Mouse (Mus musculus) thymus, adult 2 months (tissue): ENCODE measurements around the gene Ilkap. TPM values are rescaled to one million over a fixed set of nuclear protein-coding genes. Genes with fewer than 3 reads are reported as not detected.

Source experiments
- DNase-seq: peaks from one replicate; pipeline ENCODE4 v3.0.0; 2021
- H3K27ac ChIP-seq: fragments of 200-500 bp; 2 replicates; pipeline ENCODE4 v1.5.1; 2012; ENCODE audit warnings: low read length, control low read depth; ENCODE audit not compliant: control insufficient read depth, insufficient read depth
- H3K27me3 ChIP-seq: fragments of 200-500 bp; 2 replicates; pipeline ENCODE4 v1.6.1; 2012; ENCODE audit warnings: mild to moderate bottlenecking, low read length, moderate library complexity, mixed read lengths; ENCODE audit not compliant: control insufficient read depth, insufficient read depth
- H3K36me3 ChIP-seq: fragments of 200-500 bp; 2 replicates; pipeline ENCODE4 v1.6.1; 2012; ENCODE audit warnings: mild to moderate bottlenecking, low read length, moderate library complexity; ENCODE audit not compliant: control insufficient read depth, insufficient read depth
- H3K4me1 ChIP-seq: fragments of 200-500 bp; replicated peaks from 2 replicates; pipeline ENCODE4 v1.6.1; 2012; ENCODE audit warnings: low read length; ENCODE audit not compliant: control insufficient read depth, insufficient read depth
- H3K4me3 ChIP-seq: fragments of 200-500 bp; 2 replicates; pipeline ENCODE4 v1.5.1; 2012; ENCODE audit warnings: mild to moderate bottlenecking, low read length, control low read depth, moderate library complexity; ENCODE audit not compliant: control insufficient read depth, insufficient read depth
- CTCF ChIP-seq: fragments of 200-500 bp; IDR thresholded peaks from 2 replicates; pipeline ENCODE4 v1.5.1; 2012; ENCODE audit warnings: mild to moderate bottlenecking, control low read depth, low read length, moderate library complexity, borderline replicate concordance; ENCODE audit not compliant: control insufficient read depth, poor library complexity, insufficient read depth; ENCODE audit errors: extremely low read depth
- POLR2A ChIP-seq: fragments of 200-500 bp; IDR thresholded peaks from 2 replicates; pipeline ENCODE4 v1.6.1; 2012; ENCODE audit warnings: mild to moderate bottlenecking, low read length, control low read depth, moderate library complexity; ENCODE audit not compliant: control insufficient read depth, poor library complexity, insufficient read depth; ENCODE audit errors: extremely low read depth
- WGBS: fragments of 180-500 bp; shearing (Covaris S2); methylation state at CpG from one replicate; pipeline ENCODE4 v1.1.7; 2018; 5-methylcytosine and 5-hydroxymethylcytosine counted together
- polyA plus RNA-seq: library from polyadenylated mRNA; depleted of rRNA; stranded (reverse); fragments of >200 nt; gene quantifications from 2 replicates; pipeline ENCODE4 v1.2.3, GENCODE M21; 2012

The Ilkap gene
- polyA plus RNA-seq, 1 experiment, result 104 TPM

DNA sequence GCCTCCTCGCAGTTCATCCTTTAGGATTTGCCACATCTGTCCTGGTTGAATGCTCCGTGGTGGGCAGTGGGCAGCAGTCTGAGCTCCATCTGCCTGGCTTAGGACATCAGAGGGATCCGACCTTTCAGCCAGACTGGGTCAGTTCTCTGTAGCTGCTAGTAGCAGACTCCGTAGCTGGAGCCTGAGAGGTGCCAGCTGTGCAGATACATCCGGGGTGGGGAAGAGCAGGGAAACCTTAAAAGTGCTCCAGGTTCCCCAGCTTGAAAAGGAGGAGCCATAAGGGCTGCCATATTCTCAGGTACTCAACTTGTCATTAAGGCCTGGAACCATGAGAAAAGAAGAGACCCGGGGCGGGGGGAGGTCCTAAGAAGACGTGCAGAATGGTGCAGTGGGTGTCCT lies 32.8 kb downstream of the Ilkap start:
- Histone ChIP-seq H3K4me1 (peaks cover 10% of the 10 kb centered on the region), H3K27me3 (no peaks in the 10 kb centered on the region), H3K36me3 (no peaks in the 10 kb centered on the region; the same call in 1 of the 2 replicates), H3K27ac (no peak overlapping the region), H3K4me3 (no peak overlapping the region)
- DNase-seq, result no peak
- TF ChIP-seq CTCF, result no peak
- TF ChIP-seq POLR2A, result no peak
- WGBS, result 51% methylated on average over 8 of the region's 8 CpGs

DNA sequence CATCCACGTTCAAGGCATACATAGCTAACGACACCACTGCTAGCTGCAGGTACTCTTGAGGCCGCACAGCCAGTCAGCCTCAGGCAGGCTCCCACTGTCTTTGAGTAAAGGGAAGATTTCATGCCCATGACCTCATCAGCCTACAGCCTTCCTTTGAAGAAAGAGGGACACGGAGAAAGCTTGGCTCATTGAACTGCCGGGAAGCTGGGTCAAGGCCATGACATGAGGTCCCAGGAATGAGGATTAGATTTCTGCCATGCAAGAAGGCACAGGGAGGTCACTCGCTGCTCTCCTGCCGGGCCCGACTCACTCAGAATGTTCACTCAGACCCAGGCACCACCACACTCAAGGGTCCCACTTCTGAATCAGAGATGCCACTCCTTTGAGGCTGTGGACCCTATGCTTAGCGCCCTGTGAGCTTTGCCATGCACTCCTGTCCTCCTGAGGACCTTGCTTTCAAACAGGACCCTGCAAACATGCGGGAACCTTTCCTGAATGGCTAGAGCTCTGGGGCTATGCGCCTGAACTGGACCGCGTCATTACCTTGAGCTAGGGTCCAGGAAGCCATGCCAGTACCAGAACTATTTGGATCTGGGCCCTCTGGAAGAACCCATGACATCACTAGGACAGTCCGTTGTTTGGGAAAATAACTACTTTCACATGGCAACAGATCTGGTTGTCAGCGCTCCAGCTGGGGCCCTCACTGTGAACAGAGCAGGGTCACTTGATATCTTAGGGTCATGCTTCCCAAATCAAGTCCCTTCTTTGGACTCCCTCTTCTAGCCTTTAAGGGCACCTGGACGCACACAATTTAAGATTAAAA lies 33.6 kb downstream of the Ilkap start:
- WGBS, result 97% methylated on average over 16 of the region's 16 CpGs
- Histone ChIP-seq H3K36me3 (no peaks in the 10 kb centered on the region), H3K4me1 (peaks cover 10% of the 10 kb centered on the region), H3K27me3 (no peaks in the 10 kb centered on the region), H3K27ac (no peak overlapping the region), H3K4me3 (no peak overlapping the region)
- DNase-seq, result no peak
- no peak for TF ChIP-seq POLR2A

DNA sequence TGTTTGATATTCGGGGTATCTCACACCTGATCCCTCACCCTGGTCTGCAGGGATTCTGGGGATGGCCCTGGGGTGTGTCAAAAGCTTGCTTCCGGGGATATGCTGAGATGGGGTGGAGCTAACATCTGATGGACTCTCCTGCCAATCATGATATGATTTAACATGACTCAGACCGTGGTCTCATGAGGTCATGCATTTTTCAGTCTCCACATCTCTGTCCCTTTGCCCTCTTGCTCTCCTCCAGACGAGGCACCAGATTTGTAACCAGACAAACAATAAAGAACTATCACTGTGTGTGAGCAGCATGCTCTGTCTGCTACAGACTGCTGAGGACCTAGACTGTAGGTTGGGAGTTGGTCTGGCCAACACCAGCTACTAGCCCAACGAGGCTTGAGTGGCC lies 36.5 kb downstream of the Ilkap start:
- H3K27me3 ChIP-seq, result no peaks in the 10 kb centered on the region
- TF ChIP-seq CTCF, result no peak
- no peak for TF ChIP-seq POLR2A
- no peak for DNase-seq
- no peak overlapping the region for H3K4me3 ChIP-seq
- no peak overlapping the region for H3K27ac ChIP-seq
- H3K4me1 ChIP-seq, result peaks cover 10% of the 10 kb centered on the region
- WGBS, result 90% methylated on average over 5 of the region's 5 CpGs
- H3K36me3 ChIP-seq, result no peaks in the 10 kb centered on the region

DNA sequence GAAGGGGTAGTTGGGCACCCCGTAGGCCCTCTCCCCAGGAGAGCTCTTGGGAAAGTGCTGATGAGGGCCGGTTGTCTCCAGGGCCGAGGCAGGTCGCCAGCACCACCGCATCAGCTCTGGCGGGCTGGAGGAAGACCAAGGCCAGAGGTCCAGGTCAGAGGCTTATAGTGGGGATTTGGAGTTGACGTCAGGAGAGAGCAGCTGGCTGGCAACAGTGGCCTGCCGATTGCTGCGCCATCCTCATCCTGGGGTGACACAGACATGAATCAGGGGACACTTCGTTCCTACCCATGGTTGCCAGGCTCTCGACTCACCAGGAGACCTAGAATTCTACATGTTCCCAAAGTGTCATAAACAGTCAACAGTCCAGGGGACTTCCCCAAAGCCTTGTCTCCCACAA lies 42.5 kb downstream of the Ilkap start:
- Histone ChIP-seq H3K27ac (no peak overlapping the region), H3K4me1 (peaks cover 8% of the 10 kb centered on the region), H3K4me3 (no peak overlapping the region), H3K27me3 (no peaks in the 10 kb centered on the region), H3K36me3 (no peaks in the 10 kb centered on the region)
- TF ChIP-seq CTCF (no peak), POLR2A (no peak)
- 90% methylated on average over 11 of the region's 11 CpGs for WGBS
- DNase-seq, result no peak

DNA sequence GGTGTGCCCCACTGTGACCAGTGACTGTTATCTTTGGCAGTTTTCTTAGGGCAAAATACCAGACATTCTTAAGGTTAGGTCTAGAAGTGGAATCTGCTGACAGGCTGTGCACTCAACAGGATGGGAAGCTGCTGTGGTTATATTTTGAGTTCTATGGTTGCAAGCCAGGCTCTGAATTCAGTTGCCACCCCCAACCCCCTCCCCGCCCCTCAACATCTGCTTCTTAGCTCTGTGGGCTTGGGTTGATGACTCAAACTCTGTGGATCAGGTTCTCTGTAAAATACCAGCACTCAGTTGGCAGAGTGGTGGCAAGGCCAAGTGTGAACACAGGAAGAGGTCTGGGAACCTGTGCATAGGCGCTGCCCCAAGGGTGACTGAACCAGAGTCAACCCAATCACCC lies 46.3 kb downstream of the Ilkap start:
- H3K4me1 ChIP-seq, result peaks cover 17% of the 10 kb centered on the region
- TF ChIP-seq CTCF (no peak), POLR2A (no peak)
- H3K4me3 ChIP-seq, result no peak overlapping the region
- no peaks in the 10 kb centered on the region for H3K36me3 ChIP-seq
- DNase-seq, result no peak
- no peaks in the 10 kb centered on the region for H3K27me3 ChIP-seq
- H3K27ac ChIP-seq, result no peak overlapping the region
- 15% methylated on average over 2 of the region's 2 CpGs for WGBS

DNA sequence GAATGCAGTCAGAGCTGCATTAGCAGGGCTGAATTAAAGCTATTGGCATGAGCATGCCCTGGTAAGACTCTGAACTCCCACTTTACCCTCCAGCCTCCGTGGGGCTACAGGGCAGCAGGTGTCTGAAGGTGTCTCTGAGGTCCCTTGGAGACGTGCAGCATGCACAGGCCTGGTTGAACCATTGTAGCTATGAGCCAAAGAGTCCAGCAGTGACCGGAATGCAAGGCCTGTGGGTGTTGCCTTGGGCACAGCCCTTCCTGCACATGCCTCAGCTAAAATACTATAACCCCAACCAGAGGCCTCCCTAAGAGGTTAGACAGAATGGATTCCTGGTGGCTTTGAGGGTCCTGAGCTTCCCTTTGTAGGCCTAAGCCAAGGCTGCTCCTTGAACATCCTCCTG lies 47.4 kb downstream of the Ilkap start:
- no peak for DNase-seq
- no peak for TF ChIP-seq POLR2A
- TF ChIP-seq CTCF, result no peak
- Histone ChIP-seq H3K4me3 (no peak overlapping the region), H3K36me3 (no peaks in the 10 kb centered on the region), H3K27ac (no peak overlapping the region), H3K27me3 (no peaks in the 10 kb centered on the region; the same call in 1 of the 2 replicates), H3K4me1 (peaks cover 17% of the 10 kb centered on the region)
- 69% methylated on average over 3 of the region's 3 CpGs for WGBS

DNA sequence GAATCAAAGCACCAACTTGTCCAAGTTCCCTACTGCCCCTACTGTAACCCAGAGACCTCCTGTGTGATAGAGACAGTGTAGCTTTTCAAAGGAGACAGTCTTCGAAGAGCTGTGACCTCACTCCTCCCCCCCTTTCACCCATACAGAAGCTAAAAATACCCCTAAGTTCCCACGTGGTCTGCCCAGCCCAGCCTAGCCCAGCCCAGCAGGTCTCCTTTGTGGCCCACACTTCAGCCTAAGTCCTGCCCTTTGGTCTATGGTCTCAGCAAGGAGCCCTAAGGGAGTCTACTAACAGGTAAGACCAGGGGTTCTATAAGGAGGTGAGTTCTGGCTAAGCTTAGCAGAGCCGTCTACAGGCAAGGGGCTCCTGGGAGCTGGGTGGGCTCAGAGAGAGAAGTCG lies 47.8 kb downstream of the Ilkap start, which contains the start of gene Klhl30:
Klhl30 (plus strand) TSS at position 176 of the 400 bp plus-strand sequence.
- TF ChIP-seq POLR2A, result no peak
- TF ChIP-seq CTCF, result no peak
- WGBS, result 41% methylated on average over 4 of the region's 4 CpGs

More for the DNA sequence above, 47.8 kb downstream of the Ilkap start, which contains the start of gene Klhl30:
- Histone ChIP-seq H3K4me1 (peaks cover 17% of the 10 kb centered on the region), H3K27me3 (no peaks in the 10 kb centered on the region; the same call in 1 of the 2 replicates), H3K4me3 (no peak within 1 kb of the TSS), H3K27ac (no peak within 1 kb of the TSS), H3K36me3 (no peaks in the 10 kb centered on the region)
- no peak for DNase-seq
